Mouse (Mus musculus) thymus, postnatal 14 days (tissue): ENCODE measurements at regions not wholly inside any gene's neighbourhood (a gene's known extent, or its start where the extent isn't known, plus 50 kb on each side); places are given as distances from the start of the nearest gene placed in this dataset.

ENCODE experiments used
- DNase-seq: peaks from one replicate; pipeline ENCODE4 v3.0.0; 2021

- DNase-seq, result no peak
Measured at GRCm38 (mm10) chr2:124955843-124956242, 112.1 kb upstream of the Slc24a5 start.

- DNase-seq, result no peak
Measured at GRCm38 (mm10) chr2:124959431-124959830, 108.5 kb upstream of the Slc24a5 start.

- no peak for DNase-seq
Measured at GRCm38 (mm10) chr2:124971826-124972749, 95.8 kb upstream of the Slc24a5 start.

GRCm38 (mm10) chr2:124975106-124975505 lies 92.8 kb upstream of the Slc24a5 start:
- DNase-seq, result no peak

- no peak for DNase-seq
Measured at GRCm38 (mm10) chr2:124990976-124991375, 76.9 kb upstream of the Slc24a5 start.

GRCm38 (mm10) chr2:125015007-125015406 lies 52.9 kb upstream of the Slc24a5 start:
- DNase-seq, result no peak

GRCm38 (mm10) chr2:125016946-125017345 lies 51.0 kb upstream of the Slc24a5 start:
- DNase-seq, result no peak
